Mouse (Mus musculus) testis, postnatal 10 days (tissue): ENCODE data around the gene Dsn1.

Source experiments
- DNase-seq: peaks from one replicate; pipeline ENCODE4 v3.0.0; 2021; ENCODE audit warnings: low spot score

The Dsn1 gene

GRCm38 (mm10) chr2:157027106-157028008 is 20.4 kb upstream of the Dsn1 start:
- DNase-seq, result no peak

- no peak for DNase-seq
Observed at GRCm38 (mm10) chr2:157021156-157021555, 14.2 kb upstream of the Dsn1 start.

GRCm38 (mm10) chr2:157019228-157019627 is 12.3 kb upstream of the Dsn1 start:
- no peak for DNase-seq

- DNase-seq, result no peak
Observed at GRCm38 (mm10) chr2:157016529-157017270, 9.7 kb upstream of the Dsn1 start.

- DNase-seq, result no peak
Observed at GRCm38 (mm10) chr2:157012341-157012740, 5.4 kb upstream of the Dsn1 start.

- DNase-seq, result no peak
Observed at GRCm38 (mm10) chr2:157010634-157011310, 3.8 kb upstream of the Dsn1 start.

GRCm38 (mm10) chr2:157010121-157010520 is 3.2 kb upstream of the Dsn1 start:
- DNase-seq, result no peak

GRCm38 (mm10) chr2:157008509-157008908 is 1.6 kb upstream of the Dsn1 start:
- no peak for DNase-seq

GRCm38 (mm10) chr2:157007234-157007596 is 261 bp upstream of the Dsn1 start:
- no peak for DNase-seq

- DNase-seq, result no peak
Observed at GRCm38 (mm10) chr2:157002321-157002720, 4.6 kb downstream of the Dsn1 start.

- DNase-seq, result no peak
Observed at GRCm38 (mm10) chr2:156998263-156998662, 8.7 kb downstream of the Dsn1 start.

DNA sequence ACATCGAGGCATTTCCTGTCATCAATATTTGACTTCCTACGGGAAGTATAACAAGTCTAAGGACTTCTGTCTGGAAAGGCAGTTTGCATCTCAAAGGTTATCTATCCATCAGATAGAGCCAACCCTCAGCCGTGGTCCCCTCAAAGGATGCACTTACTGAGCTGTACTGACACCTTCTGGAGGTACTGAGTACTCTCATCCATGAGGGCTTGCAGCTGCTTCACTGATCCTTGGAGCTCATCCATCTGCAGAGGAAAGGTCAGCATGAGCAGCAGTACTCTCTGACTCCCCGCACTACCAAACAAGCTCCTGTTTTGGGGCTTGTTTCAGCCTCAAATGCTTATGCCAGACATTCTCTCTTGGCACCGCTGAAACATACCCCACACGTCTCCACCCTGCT is 10.4 kb downstream of the Dsn1 start:
- no peak for DNase-seq

- DNase-seq, result peak; percentile 95
Observed at GRCm38 (mm10) chr2:156991470-156992319, 15.3 kb downstream of the Dsn1 start, which contains the start of gene Ndrg3. Gene Ndrg3, minus strand, starts transcription at chr2:156992056.

DNA sequence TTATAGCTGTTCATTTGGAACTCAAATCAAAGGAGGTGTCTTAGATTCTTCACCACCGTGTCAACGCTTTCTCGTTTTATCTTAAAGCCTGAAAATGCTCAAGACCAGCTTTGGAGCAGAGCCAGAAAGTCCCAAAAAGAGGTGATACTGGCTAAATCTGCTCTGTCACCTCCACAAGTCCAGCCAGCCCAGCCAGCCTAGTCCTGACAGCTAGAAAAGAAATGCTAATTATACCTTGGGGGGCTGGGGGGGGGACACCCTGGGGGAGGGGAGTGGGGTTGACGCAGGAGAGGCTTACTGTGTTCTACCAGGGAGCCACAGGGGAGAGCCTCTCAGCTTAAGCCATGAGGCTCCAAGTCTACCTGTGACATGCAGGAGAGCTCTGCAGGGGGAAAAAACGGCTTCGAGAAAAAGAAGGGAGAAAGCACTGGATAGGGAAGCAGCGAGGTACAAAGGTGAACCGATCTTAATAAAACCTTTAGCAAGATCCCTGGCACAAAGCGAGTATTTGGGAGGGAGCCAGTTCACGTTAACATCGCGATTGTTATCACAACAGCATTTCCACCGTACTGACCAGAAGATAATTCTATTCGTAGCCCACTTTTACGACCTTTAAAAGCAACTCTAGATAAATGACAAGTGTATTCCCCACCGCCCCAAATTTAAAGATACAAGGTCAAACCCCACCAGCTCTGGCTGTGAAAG is 16.1 kb downstream of the Dsn1 start:
- no peak for DNase-seq

GRCm38 (mm10) chr2:156987316-156987715 is 19.6 kb downstream of the Dsn1 start:
- DNase-seq, result no peak

DNA sequence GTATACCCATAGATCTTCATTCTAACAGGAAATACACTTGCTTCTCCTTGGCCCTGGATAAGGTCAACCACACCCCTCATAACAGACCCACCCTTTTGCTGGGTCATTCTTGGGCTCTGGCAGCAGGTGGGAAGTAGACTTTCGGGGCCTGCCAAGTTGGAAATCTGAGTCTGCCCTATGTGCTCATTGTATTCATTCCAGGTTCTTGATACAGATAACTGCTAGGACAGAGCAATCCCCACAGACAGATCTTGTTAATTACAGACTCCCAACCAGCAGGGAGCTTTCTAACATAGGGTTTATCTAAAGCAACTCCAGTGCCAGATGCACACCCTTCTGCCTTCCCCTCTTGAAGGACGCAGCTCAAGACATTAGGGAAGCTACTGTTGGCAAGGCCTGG is 24.1 kb downstream of the Dsn1 start:
- DNase-seq, result no peak

GRCm38 (mm10) chr2:156981291-156981690 is 25.7 kb downstream of the Dsn1 start:
- no peak for DNase-seq

DNA sequence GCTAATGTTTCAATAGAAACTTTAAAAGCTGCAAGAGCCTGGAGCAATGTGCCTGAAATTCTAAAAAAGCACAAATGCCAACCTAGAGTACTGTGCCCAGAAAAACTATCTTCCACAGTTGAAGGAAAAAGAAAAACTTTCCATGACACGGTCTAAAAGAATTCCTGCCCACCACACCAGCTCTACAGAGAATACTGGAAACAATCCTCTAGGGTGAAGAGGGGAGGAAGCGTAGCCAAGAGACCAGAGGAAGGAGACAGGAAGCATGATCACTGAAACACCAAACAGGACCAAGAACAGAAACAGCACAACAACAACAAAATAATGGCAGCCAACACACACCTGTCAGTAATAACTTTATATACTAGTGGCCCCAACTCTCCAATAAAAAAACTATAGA is 26.9 kb downstream of the Dsn1 start:
- no peak for DNase-seq

- no peak for DNase-seq
Observed at GRCm38 (mm10) chr2:156976711-156977110, 30.2 kb downstream of the Dsn1 start.

DNA sequence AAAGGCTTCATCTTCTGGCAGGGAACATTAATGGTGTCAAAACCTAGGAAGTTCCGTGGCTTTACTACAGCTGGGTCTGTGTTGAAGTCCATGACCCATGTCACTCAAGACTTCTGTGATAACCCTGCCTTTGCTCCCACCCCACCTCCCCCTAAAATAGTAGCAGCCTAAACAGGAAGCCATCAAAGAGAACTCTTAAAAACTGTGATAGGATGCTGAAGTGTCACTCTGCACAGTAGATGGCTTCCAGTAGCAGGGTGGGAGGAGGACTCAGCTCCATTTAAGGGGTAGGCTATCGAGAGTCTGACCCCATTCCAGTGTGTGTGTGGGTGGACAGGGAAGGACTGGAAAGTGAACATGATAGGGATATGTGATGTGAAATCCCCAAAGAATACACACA is 32.0 kb downstream of the Dsn1 start:
- no peak for DNase-seq
